In the genomic region with DNA sequence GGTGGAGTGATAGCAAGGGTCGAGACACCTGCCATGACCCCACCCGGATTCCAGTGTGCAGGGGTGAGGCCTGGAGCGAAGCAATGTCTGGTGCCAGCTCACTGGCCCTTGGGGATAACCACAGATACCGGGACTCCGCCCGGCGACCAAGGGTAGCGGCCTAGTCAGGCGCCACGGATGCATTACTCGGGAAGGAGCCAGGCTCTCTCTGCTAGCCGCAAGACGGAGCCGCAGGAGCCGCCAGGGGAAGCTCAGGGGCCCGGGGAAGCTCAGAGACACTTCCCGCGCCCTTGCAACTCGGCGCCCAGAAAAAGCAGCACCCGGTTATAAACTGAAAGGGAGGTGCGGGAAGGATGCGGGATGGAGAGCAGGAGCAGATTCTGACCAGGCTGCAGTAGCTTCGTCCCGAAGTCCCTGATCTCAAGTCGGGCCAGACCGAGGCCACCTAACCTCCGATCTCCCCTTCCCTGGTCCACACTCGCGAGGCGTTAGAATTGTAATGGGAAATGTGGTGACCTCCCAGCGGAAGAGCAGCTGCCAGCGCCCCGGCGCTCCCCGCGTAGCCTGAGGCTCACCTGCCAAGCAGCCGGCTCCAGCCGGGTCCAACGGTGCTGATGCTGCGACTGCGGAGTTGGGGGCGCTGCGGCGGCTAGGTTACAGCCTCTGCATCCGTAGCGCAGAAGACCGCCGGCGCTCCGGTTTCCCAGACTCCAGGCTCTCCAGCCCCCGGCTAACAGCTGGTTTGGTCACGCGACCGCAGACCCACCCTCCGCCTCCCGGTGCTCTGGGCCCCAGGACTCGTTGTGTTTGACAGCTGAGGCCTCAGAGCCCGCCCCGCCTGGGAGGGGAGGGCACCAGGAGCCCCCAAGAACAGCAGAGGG, we compare ENCODE assay signal across 8 mouse cellular contexts. TPM values are rescaled to one million over a fixed set of nuclear protein-coding genes. Genes with fewer than 3 reads are reported as not detected.
A peak's percentile ranks its signal among the peaks of the same experiment; 100 is the strongest.
DNase-seq lines count a peak whose midpoint lies in the region; ATAC-seq lines count a peak whose summit lies in the region.

A gene (minus strand): TSS at position 825 of the 881 bp plus-strand sequence.

- peak within 1 kb of the TSS; percentile 97 for H3K4me2 ChIP-seq in lung, embryonic 15.5 days

- under 1% methylated on average over 60 of the region's 60 CpGs for WGBS in hindbrain, embryonic 10.5 days
- WGBS in lung, embryonic 15.5 days, result 1% methylated on average over 60 of the region's 60 CpGs

- no peaks in the 10 kb centered on the region for H3K9me3 ChIP-seq in hindbrain, embryonic 10.5 days
- no peaks in the 10 kb centered on the region for H3K9me3 ChIP-seq in lung, embryonic 15.5 days

- peak within 1 kb of the TSS; percentile 63 for H3K4me3 ChIP-seq in hindbrain, embryonic 10.5 days
- peak within 1 kb of the TSS; percentile 49 for H3K4me3 ChIP-seq in lung, embryonic 15.5 days

- peak; percentile 82; the same call in 1 of the 2 replicates for ATAC-seq in lung, embryonic 15.5 days (ENCODE audit: borderline replicate concordance, extremely low read depth, low FRiP score, low TSS enrichment)

- peaks cover 69% of the 10 kb centered on the region for H3K4me1 ChIP-seq in hindbrain, embryonic 10.5 days (replicated peaks)
- H3K4me1 ChIP-seq in lung, embryonic 15.5 days, result peaks cover 13% of the 10 kb centered on the region

- H3K27ac ChIP-seq in hindbrain, embryonic 10.5 days, result peak within 1 kb of the TSS; percentile 90
- no peak within 1 kb of the TSS for H3K27ac ChIP-seq in lung, embryonic 15.5 days

- H3K9ac ChIP-seq in lung, embryonic 15.5 days, result peak within 1 kb of the TSS; percentile 31; the same call in 1 of the 2 replicates

- peaks cover 16% of the 10 kb centered on the region for H3K27me3 ChIP-seq in hindbrain, embryonic 10.5 days (ENCODE audit: insufficient read depth, poor library complexity, severe bottlenecking)
- H3K27me3 ChIP-seq in lung, embryonic 15.5 days, result peaks cover 28% of the 10 kb centered on the region; the same call in 1 of the 2 replicates

- H3K36me3 ChIP-seq in hindbrain, embryonic 10.5 days, result no peaks in the 10 kb centered on the region
- H3K36me3 ChIP-seq in lung, embryonic 15.5 days, result no peaks in the 10 kb centered on the region

- peak; percentile 81 for DNase-seq in ZHBTc4 (ENCODE audit: low read depth, low spot score)
- peak; percentile 84 to 86 for DNase-seq in cerebellum, postnatal 10 days
- peak; percentile 71 to 74 for DNase-seq in frontal cortex, postnatal 14 days (ENCODE audit: low spot score in 2 of 2)
- peak; percentile 83 for DNase-seq in hindbrain, embryonic 10.5 days (ENCODE audit: low spot score)
- peak; percentile 66 to 70 for DNase-seq in layer of hippocampus, postnatal 14 days (ENCODE audit: low spot score in 2 of 2)
- peak; percentile 88 for DNase-seq in retina, embryonic 14.5 days (ENCODE audit: low spot score)
- DNase-seq in yolk sac, embryonic 10.5 days (ENCODE audit: low spot score), result peak; percentile 63

RNA-seq across cellular contexts. Expression of the gene that starts here (rescaled TPM):
- polyA plus RNA-seq in hindbrain, embryonic 10.5 days (2016; fragmentation: Nextera tagmentation; extraction: Ambion mirVana), result 42.9 and 60.0 TPM in 2 replicates
- total RNA-seq in layer of hippocampus, postnatal 14 days (2021), result 100 to 1,000 TPM; 134 to 135 TPM
- polyA plus RNA-seq in lung, embryonic 15.5 days (2015; fragmentation: Nextera tagmentation; extraction: Ambion mirVana), result 1.5 and 2.8 TPM in 2 replicates

Comparison
In these comparisons a context has a peak if more than half of its experiments do, and no peak if none do; other contexts are left out.
1. RNA of the gene that starts here (polyA plus RNA-seq): 42.9 to 60.0 TPM in hindbrain, embryonic 10.5 days; 1.5 to 2.8 TPM in lung, embryonic 15.5 days; every median in the first group is over 10 times any median in the second.
2. Peak in every context shown above with its lines, with median percentiles within 50 percentile points of each other: DNase-seq.